Mouse (Mus musculus) heart, adult 2 months (tissue): Measurements from ENCODE around the gene Kcne2.

ENCODE experiments used
- CTCF ChIP-seq: fragments of 200-600 bp; IDR thresholded peaks from 2 replicates; pipeline ENCODE4 v1.8.1; 2022; ENCODE audit warnings: antibody characterized with exemption, mild to moderate bottlenecking, moderate library complexity
- EP300 ChIP-seq: fragments of 200-500 bp; IDR thresholded peaks from 2 replicates; pipeline ENCODE4 v1.6.1; 2011; ENCODE audit warnings: low read depth, low read length, control low read depth; ENCODE audit not compliant: insufficient read depth
- POLR2A ChIP-seq: fragments of 200-500 bp; IDR thresholded peaks from 2 replicates; pipeline ENCODE4 v1.6.1; 2011; ENCODE audit warnings: mild to moderate bottlenecking, low read depth, low read length, control low read depth; ENCODE audit not compliant: insufficient read depth

DNA sequence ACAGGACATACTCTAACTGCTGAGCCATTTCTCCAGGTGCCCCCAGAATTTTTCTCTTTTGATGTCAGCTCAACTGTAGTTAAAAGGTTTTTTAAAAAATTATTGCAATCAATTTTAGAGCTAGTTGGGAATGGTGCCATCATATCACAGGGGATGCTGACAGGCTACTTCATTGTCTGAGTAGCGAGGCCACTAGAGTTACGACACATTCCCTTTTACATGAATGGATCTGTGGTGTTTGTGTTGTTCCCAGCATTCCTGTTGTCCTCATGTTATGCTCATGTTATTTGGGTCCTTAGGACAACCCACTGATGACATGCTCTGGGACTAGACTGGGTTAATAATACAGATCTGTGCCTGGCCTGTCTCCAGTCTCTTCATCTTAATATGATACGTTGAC, 42.5 kb upstream of the Kcne2 start:
- TF ChIP-seq CTCF, result no peak
- TF ChIP-seq POLR2A, result no peak
- TF ChIP-seq EP300, result no peak
